ENCODE assay signal across 9 mouse cellular contexts in the genomic region with DNA sequence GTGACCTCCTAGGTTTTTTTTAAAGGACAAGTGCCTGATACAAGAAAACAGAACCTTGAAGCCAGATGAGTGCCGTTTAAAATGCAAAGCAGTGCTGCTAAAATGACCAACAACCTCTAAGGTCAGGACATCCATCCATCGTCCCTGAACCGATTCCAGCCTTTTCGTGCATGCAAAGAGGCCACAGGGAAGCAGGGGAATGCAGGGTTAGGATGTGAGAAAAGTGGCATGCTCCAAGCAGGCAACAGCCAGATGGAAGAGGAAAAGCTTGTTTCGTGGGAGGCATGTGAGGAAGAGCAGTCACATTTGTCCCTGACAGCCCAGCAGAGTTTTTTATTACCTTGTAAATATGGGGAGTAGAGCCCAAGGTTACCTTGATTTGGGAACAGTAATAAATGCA.
DNase-seq lines count a peak whose midpoint lies in the region; ATAC-seq lines count a peak whose summit lies in the region.
"Had no signal": no experiment of that assay in that cellular context is flagged by ENCODE, and none has a peak within 500 bp of the region (broad histone marks: within the 10 kb centered on the region; RNA-seq: fewer than 3 reads in every experiment).

No protein-coding gene starts in this region.

- peaks cover 16% of the 10 kb centered on the region for H3K4me1 ChIP-seq in forebrain, embryonic 10.5 days
- H3K4me1 ChIP-seq in forebrain, embryonic 11.5 days (replicated peaks; ENCODE audit: control insufficient read depth, insufficient read depth, low read length), result peaks cover 6% of the 10 kb centered on the region; the same call in 1 of the 2 replicates
- peaks cover 13% of the 10 kb centered on the region; the same call in 1 of the 2 replicates for H3K4me1 ChIP-seq in embryonic facial prominence, embryonic 12.5 days
- peaks cover 16% of the 10 kb centered on the region for H3K4me1 ChIP-seq in hindbrain, embryonic 16.5 days (ENCODE audit: control insufficient read depth, insufficient read depth, low read depth, low read length)
- H3K4me1 ChIP-seq in midbrain, embryonic 13.5 days (replicated peaks), result peaks cover 17% of the 10 kb centered on the region
- H3K4me1 ChIP-seq in intestine, embryonic 15.5 days (replicated peaks), result 0 out of 2 replicates have a peak, but pooled peaks cover 5% of the 10 kb centered on the region

- ATAC-seq in forebrain, embryonic 11.5 days (replicated peaks; ENCODE audit: low FRiP score), result no peak
- no peak for ATAC-seq in embryonic facial prominence, embryonic 12.5 days (ENCODE audit: insufficient number of reproducible peaks, insufficient read depth, low FRiP score, low TSS enrichment)
- ATAC-seq in hindbrain, embryonic 16.5 days, result no peak
- no peak for ATAC-seq in midbrain, embryonic 13.5 days
- ATAC-seq in intestine, embryonic 15.5 days, result no peak
- ATAC-seq in inflammation-experienced regulatory T-cells, adult 6 months, result no peak

- no peaks in the 10 kb centered on the region for H3K9me3 ChIP-seq in forebrain, embryonic 10.5 days
- H3K9me3 ChIP-seq in forebrain, embryonic 11.5 days (ENCODE audit: control insufficient read depth, low read length), result no peaks in the 10 kb centered on the region
- no peaks in the 10 kb centered on the region for H3K9me3 ChIP-seq in embryonic facial prominence, embryonic 12.5 days
- no peaks in the 10 kb centered on the region for H3K9me3 ChIP-seq in hindbrain, embryonic 16.5 days (ENCODE audit: control insufficient read depth, low read length)
- H3K9me3 ChIP-seq in midbrain, embryonic 13.5 days, result no peaks in the 10 kb centered on the region
- H3K9me3 ChIP-seq in intestine, embryonic 15.5 days, result no peaks in the 10 kb centered on the region
- H3K9me3 ChIP-seq: lung, embryonic 15.5 days had no signal

- no peak overlapping the region for H3K27ac ChIP-seq in forebrain, embryonic 10.5 days
- H3K27ac ChIP-seq in forebrain, embryonic 11.5 days (ENCODE audit: low read depth, low read length), result no peak overlapping the region
- no peak overlapping the region for H3K27ac ChIP-seq in embryonic facial prominence, embryonic 12.5 days
- peak overlapping the region; percentile 93 for H3K27ac ChIP-seq in hindbrain, embryonic 16.5 days (ENCODE audit: low read depth, low read length)
- peak overlapping the region; percentile 93 for H3K27ac ChIP-seq in midbrain, embryonic 13.5 days
- no peak overlapping the region for H3K27ac ChIP-seq in intestine, embryonic 15.5 days
- H3K27ac ChIP-seq: lung, embryonic 15.5 days had no signal

- peak; percentile 14 for DNase-seq in forebrain, embryonic 10.5 days (ENCODE audit: extremely low spot score, low spot score)
- no peak for DNase-seq in forebrain, embryonic 11.5 days (ENCODE audit: low spot score)
- no peak for DNase-seq in adrenal gland, postnatal 25 days

- H3K4me3 ChIP-seq in forebrain, embryonic 10.5 days, result no peak overlapping the region
- H3K4me3 ChIP-seq in forebrain, embryonic 11.5 days (ENCODE audit: low read depth, low read length), result no peak overlapping the region
- H3K4me3 ChIP-seq in embryonic facial prominence, embryonic 12.5 days, result no peak overlapping the region
- no peak overlapping the region for H3K4me3 ChIP-seq in hindbrain, embryonic 16.5 days (ENCODE audit: low read length)
- no peak overlapping the region for H3K4me3 ChIP-seq in midbrain, embryonic 13.5 days (replicated peaks)
- no peak overlapping the region for H3K4me3 ChIP-seq in intestine, embryonic 15.5 days (replicated peaks)

- H3K36me3 ChIP-seq in forebrain, embryonic 10.5 days (replicated peaks), result no peaks in the 10 kb centered on the region
- no peaks in the 10 kb centered on the region for H3K36me3 ChIP-seq in forebrain, embryonic 11.5 days (ENCODE audit: control insufficient read depth, insufficient read depth, low read length)
- H3K36me3 ChIP-seq in embryonic facial prominence, embryonic 12.5 days, result no peaks in the 10 kb centered on the region
- H3K36me3 ChIP-seq in hindbrain, embryonic 16.5 days (ENCODE audit: control insufficient read depth, insufficient read depth, low read length), result no peaks in the 10 kb centered on the region
- H3K36me3 ChIP-seq in midbrain, embryonic 13.5 days, result no peaks in the 10 kb centered on the region
- no peaks in the 10 kb centered on the region for H3K36me3 ChIP-seq in intestine, embryonic 15.5 days
- H3K36me3 ChIP-seq: lung, embryonic 15.5 days had no signal

- WGBS in forebrain, embryonic 10.5 days, result 36% methylated on average over 5 of the region's 5 CpGs
- 30% methylated on average over 5 of the region's 5 CpGs for WGBS in forebrain, embryonic 11.5 days
- WGBS in embryonic facial prominence, embryonic 12.5 days, result 22% methylated on average over 5 of the region's 5 CpGs
- 13% methylated on average over 5 of the region's 5 CpGs for WGBS in hindbrain, embryonic 16.5 days
- 28% methylated on average over 5 of the region's 5 CpGs for WGBS in midbrain, embryonic 13.5 days
- WGBS in intestine, embryonic 15.5 days, result 32% methylated on average over 5 of the region's 5 CpGs

- H3K4me2 ChIP-seq in forebrain, embryonic 11.5 days (ENCODE audit: low read depth, low read length, severe bottlenecking), result no peak overlapping the region
- peak overlapping the region; percentile 81; the same call in 1 of the 2 replicates for H3K4me2 ChIP-seq in embryonic facial prominence, embryonic 12.5 days (replicated peaks)
- peak overlapping the region; percentile 87 for H3K4me2 ChIP-seq in hindbrain, embryonic 16.5 days (ENCODE audit: low read length)
- H3K4me2 ChIP-seq in midbrain, embryonic 13.5 days (replicated peaks), result peak overlapping the region; percentile 76
- H3K4me2 ChIP-seq in intestine, embryonic 15.5 days (replicated peaks), result no peak overlapping the region

- no peak overlapping the region for H3K9ac ChIP-seq in forebrain, embryonic 11.5 days (ENCODE audit: low read length)
- H3K9ac ChIP-seq in embryonic facial prominence, embryonic 12.5 days, result no peak overlapping the region
- H3K9ac ChIP-seq in hindbrain, embryonic 16.5 days (ENCODE audit: low read depth, low read length), result peak overlapping the region; percentile 14; the same call in 1 of the 2 replicates
- peak overlapping the region; percentile 73; the same call in 1 of the 2 replicates for H3K9ac ChIP-seq in midbrain, embryonic 13.5 days (replicated peaks)
- H3K9ac ChIP-seq in intestine, embryonic 15.5 days, result no peak overlapping the region

- H3K27me3 ChIP-seq in forebrain, embryonic 10.5 days (ENCODE audit: poor library complexity, severe bottlenecking), result peaks cover 9% of the 10 kb centered on the region; the same call in 1 of the 2 replicates
- H3K27me3 ChIP-seq in forebrain, embryonic 11.5 days (ENCODE audit: control insufficient read depth, insufficient read depth, low read length), result no peaks in the 10 kb centered on the region
- H3K27me3 ChIP-seq in embryonic facial prominence, embryonic 12.5 days, result no peaks in the 10 kb centered on the region
- no peaks in the 10 kb centered on the region for H3K27me3 ChIP-seq in hindbrain, embryonic 16.5 days (replicated peaks; ENCODE audit: control insufficient read depth, insufficient read depth, low read length)
- H3K27me3 ChIP-seq in midbrain, embryonic 13.5 days, result no peaks in the 10 kb centered on the region
- H3K27me3 ChIP-seq in intestine, embryonic 15.5 days (replicated peaks), result no peaks in the 10 kb centered on the region

Comparison
In these comparisons a context has a peak if more than half of its experiments do, and no peak if none do; other contexts are left out.
1. H3K27ac ChIP-seq: peak in hindbrain, embryonic 16.5 days (single experiment) and midbrain, embryonic 13.5 days (single experiment); none in forebrain, embryonic 10.5 days (single experiment), forebrain, embryonic 11.5 days (single experiment), embryonic facial prominence, embryonic 12.5 days (single experiment) and intestine, embryonic 15.5 days (single experiment).
2. H3K4me2 ChIP-seq: peak in embryonic facial prominence, embryonic 12.5 days (single experiment), hindbrain, embryonic 16.5 days (single experiment) and midbrain, embryonic 13.5 days (single experiment); none in forebrain, embryonic 11.5 days (single experiment) and intestine, embryonic 15.5 days (single experiment).
3. H3K9ac ChIP-seq: peak in hindbrain, embryonic 16.5 days (single experiment) and midbrain, embryonic 13.5 days (single experiment); none in forebrain, embryonic 11.5 days (single experiment), embryonic facial prominence, embryonic 12.5 days (single experiment) and intestine, embryonic 15.5 days (single experiment).